Mouse (Mus musculus): ENCODE data around the gene Ypel2.
"Not testable (repeated sequence)": the region's sequence is repeated elsewhere in the genome, so short reads cannot be mapped to it uniquely, and the experiment has no call there.

Gene Ypel2

GRCm38 (mm10) chr11:86993041-86994037, at the start of gene Ypel2:
Ypel2 (minus strand) TSS chr11:86993707.
- peak; percentile 96 for DNase-seq

GRCm38 (mm10) chr11:87043052-87043451, 49.5 kb upstream of the Ypel2 start:
- DNase-seq, result no peak

- DNase-seq, result no peak
Measured at GRCm38 (mm10) chr11:87039307-87039963, 45.9 kb upstream of the Ypel2 start.

- peak; percentile 41 for DNase-seq
Measured at GRCm38 (mm10) chr11:87036180-87036579, 42.7 kb upstream of the Ypel2 start.

GRCm38 (mm10) chr11:87028212-87028611, 34.7 kb upstream of the Ypel2 start:
- DNase-seq, result no peak

- no peak for DNase-seq
Measured at GRCm38 (mm10) chr11:87026096-87026875, 32.8 kb upstream of the Ypel2 start.

- no peak for DNase-seq
Measured at GRCm38 (mm10) chr11:87025351-87025750, 31.8 kb upstream of the Ypel2 start.

GRCm38 (mm10) chr11:87023240-87023639, 29.7 kb upstream of the Ypel2 start:
- DNase-seq, result not testable (repeated sequence)

- DNase-seq, result no peak
Measured at GRCm38 (mm10) chr11:87022765-87023164, 29.3 kb upstream of the Ypel2 start.

- DNase-seq, result no peak
Measured at GRCm38 (mm10) chr11:87021551-87021950, 28.0 kb upstream of the Ypel2 start.

GRCm38 (mm10) chr11:87020449-87020848, 26.9 kb upstream of the Ypel2 start:
- no peak for DNase-seq

GRCm38 (mm10) chr11:87019431-87019830, 25.9 kb upstream of the Ypel2 start:
- DNase-seq, result no peak

- no peak for DNase-seq
Measured at GRCm38 (mm10) chr11:87018081-87018480, 24.6 kb upstream of the Ypel2 start.

- DNase-seq, result no peak
Measured at GRCm38 (mm10) chr11:87015691-87016090, 22.2 kb upstream of the Ypel2 start.

GRCm38 (mm10) chr11:87010476-87010875, 17.0 kb upstream of the Ypel2 start:
- peak; percentile 34 for DNase-seq

- no peak for DNase-seq
Measured at GRCm38 (mm10) chr11:87007371-87007770, 13.9 kb upstream of the Ypel2 start.

- no peak for DNase-seq
Measured at GRCm38 (mm10) chr11:87004960-87005755, 11.7 kb upstream of the Ypel2 start.

GRCm38 (mm10) chr11:87002078-87002829, 8.7 kb upstream of the Ypel2 start:
- no peak for DNase-seq

GRCm38 (mm10) chr11:87001217-87001616, 7.7 kb upstream of the Ypel2 start:
- DNase-seq, result no peak

GRCm38 (mm10) chr11:86996266-86996665, 2.8 kb upstream of the Ypel2 start:
- DNase-seq, result no peak

GRCm38 (mm10) chr11:86995625-86996221, 2.2 kb upstream of the Ypel2 start:
- peak; percentile 71 for DNase-seq

Measured in thymus, postnatal 4 days (tissue).